Mouse (Mus musculus) thymus, adult 18-20 months (tissue): ENCODE measurements at regions not wholly inside any gene's neighbourhood (a gene's known extent, or its start where the extent isn't known, plus 50 kb on each side); places are given as distances from the start of the nearest gene placed in this dataset.

Source experiments
- DNase-seq, 2 experiments: peaks; one replicate each; pipeline ENCODE4 v3.0.0; 2022; ENCODE audit warnings: mixed read lengths in 2 of 2

GRCm38 (mm10) chr3:9959716-9960661 lies 127.9 kb upstream of the Gm9833 start:
- no peak for DNase-seq

- no peak for DNase-seq
Measured at GRCm38 (mm10) chr3:9960696-9961095, 127.2 kb upstream of the Gm9833 start.
